Mouse (Mus musculus) heart, embryonic 13.5 days (tissue): ENCODE data around the gene Pxdn. TPM values are rescaled to one million over a fixed set of nuclear protein-coding genes. Genes with fewer than 3 reads are reported as not detected.

Experiments used
- ATAC-seq: fragments of 200-750 bp; cut with Nextera tagmentation; 2 replicates; pipeline ENCODE4 v1.8.0; 2017; ENCODE audit warnings: moderate TSS enrichment; ENCODE audit not compliant: insufficient number of reproducible peaks, low FRiP score, low TSS enrichment; ENCODE audit errors: extremely low read depth
- H3K27ac ChIP-seq: fragments of 300-500 bp; sonication (generic); replicated peaks from 2 replicates; pipeline ENCODE4 v1.5.1; 2015; ENCODE audit warnings: moderate library complexity, mild to moderate bottlenecking, inconsistent platforms
- H3K27me3 ChIP-seq: fragments of 300-500 bp; sonication (generic); replicated peaks from 2 replicates; pipeline ENCODE4 v1.6.1; 2015; ENCODE audit warnings: mild to moderate bottlenecking, inconsistent platforms
- H3K36me3 ChIP-seq: fragments of 300-500 bp; sonication (generic); 2 replicates; pipeline ENCODE4 v1.6.1; 2015; ENCODE audit warnings: mild to moderate bottlenecking, inconsistent platforms
- H3K4me1 ChIP-seq: fragments of 300-500 bp; sonication (generic); 2 replicates; pipeline ENCODE4 v1.6.1; 2015; ENCODE audit warnings: inconsistent platforms
- H3K4me2 ChIP-seq: fragments of 300-500 bp; sonication (generic); 2 replicates; pipeline ENCODE4 v1.6.1; 2015; ENCODE audit warnings: inconsistent platforms, mild to moderate bottlenecking, moderate library complexity
- H3K4me3 ChIP-seq: fragments of 300-500 bp; sonication (generic); 2 replicates; pipeline ENCODE4 v1.5.1; 2015; ENCODE audit warnings: moderate library complexity, mild to moderate bottlenecking, inconsistent platforms
- H3K9ac ChIP-seq: fragments of 300-500 bp; sonication (generic); 2 replicates; pipeline ENCODE4 v1.6.1; 2015; ENCODE audit warnings: inconsistent platforms, mild to moderate bottlenecking, moderate library complexity
- H3K9me3 ChIP-seq: fragments of 300-500 bp; sonication (generic); 2 replicates; pipeline ENCODE4 v1.6.1; 2016; ENCODE audit warnings: inconsistent platforms
- WGBS: fragments of 180-500 bp; shearing (Covaris S2); methylation state at CpG from one replicate; pipeline ENCODE4 v1.1.7; 2015; ENCODE audit warnings: mixed read lengths; 5-methylcytosine and 5-hydroxymethylcytosine counted together
- polyA plus RNA-seq: library from polyadenylated mRNA; unstranded; fragments of >200 nt; fragmentation: Nextera tagmentation; extraction: Ambion mirVana; gene quantifications from 2 replicates; pipeline ENCODE4 v1.2.1, GENCODE M21; 2015

The Pxdn gene
- polyA plus RNA-seq, 1 experiment from 2014 or later: 77.0 TPM

- 100% methylated on average over 1 of the region's 1 CpGs for WGBS
- no peaks in the 10 kb centered on the region for H3K36me3 ChIP-seq
- H3K27me3 ChIP-seq: no peaks in the 10 kb centered on the region
- H3K9me3 ChIP-seq: no peaks in the 10 kb centered on the region
- no peak overlapping the region for H3K9ac ChIP-seq
- no peak overlapping the region for H3K4me3 ChIP-seq
- H3K4me2 ChIP-seq: no peak overlapping the region
- H3K4me1 ChIP-seq: peaks cover 36% of the 10 kb centered on the region
- no peak for ATAC-seq
- no peak overlapping the region for H3K27ac ChIP-seq
Observed at GRCm38 (mm10) chr12:29932951-29933350, 4.5 kb upstream of the Pxdn start.

- Histone ChIP-seq H3K27me3 (no peaks in the 10 kb centered on the region), H3K9ac (no peak overlapping the region), H3K4me3 (no peak overlapping the region), H3K4me1 (peaks cover 36% of the 10 kb centered on the region), H3K9me3 (no peaks in the 10 kb centered on the region), H3K27ac (no peak overlapping the region), H3K4me2 (no peak overlapping the region), H3K36me3 (no peaks in the 10 kb centered on the region)
- WGBS: 80% methylated on average over 2 of the region's 2 CpGs
- ATAC-seq: no peak
Observed at GRCm38 (mm10) chr12:29933501-29933900, 3.9 kb upstream of the Pxdn start.

DNA sequence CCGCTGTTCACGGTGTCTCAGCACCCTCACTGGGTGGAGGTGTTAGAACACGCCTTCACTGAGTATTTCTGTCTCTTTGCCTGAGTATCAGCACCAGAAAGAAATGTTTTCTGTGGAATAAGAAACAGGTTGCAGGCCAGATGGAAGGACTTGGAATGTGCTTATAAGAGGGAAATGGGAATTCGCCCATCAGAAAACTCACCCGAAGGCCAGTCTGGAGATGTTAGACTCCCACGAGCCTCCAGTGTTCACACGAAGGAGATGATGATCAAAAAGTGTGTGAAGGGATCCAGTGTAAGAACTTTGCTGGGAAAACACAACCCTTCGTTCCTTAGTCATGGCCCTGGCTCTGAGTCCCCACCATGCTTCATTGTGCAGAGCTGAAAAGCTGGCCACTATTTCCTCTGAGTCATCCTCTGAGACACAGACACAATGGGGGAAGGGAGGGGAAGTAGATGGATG lies 3.3 kb upstream of the Pxdn start:
- Histone ChIP-seq H3K27me3 (no peaks in the 10 kb centered on the region), H3K27ac (no peak overlapping the region), H3K4me2 (no peak overlapping the region), H3K9me3 (no peaks in the 10 kb centered on the region), H3K4me1 (peaks cover 39% of the 10 kb centered on the region), H3K9ac (no peak overlapping the region), H3K4me3 (no peak overlapping the region), H3K36me3 (no peaks in the 10 kb centered on the region)
- WGBS: 65% methylated on average over 8 of the region's 8 CpGs
- no peak for ATAC-seq

- Histone ChIP-seq H3K36me3 (no peaks in the 10 kb centered on the region), H3K27ac (peak overlapping the region; percentile 93), H3K4me3 (peak overlapping the region; percentile 88), H3K9me3 (no peaks in the 10 kb centered on the region), H3K9ac (peak overlapping the region; percentile 96), H3K27me3 (no peaks in the 10 kb centered on the region), H3K4me2 (peak overlapping the region; percentile 85), H3K4me1 (peaks cover 56% of the 10 kb centered on the region)
- WGBS: under 1% methylated on average over 42 of the region's 49 CpGs
- peak; percentile 73 for ATAC-seq
Observed at GRCm38 (mm10) chr12:29937851-29938375, 505 bp downstream of the Pxdn start.

DNA sequence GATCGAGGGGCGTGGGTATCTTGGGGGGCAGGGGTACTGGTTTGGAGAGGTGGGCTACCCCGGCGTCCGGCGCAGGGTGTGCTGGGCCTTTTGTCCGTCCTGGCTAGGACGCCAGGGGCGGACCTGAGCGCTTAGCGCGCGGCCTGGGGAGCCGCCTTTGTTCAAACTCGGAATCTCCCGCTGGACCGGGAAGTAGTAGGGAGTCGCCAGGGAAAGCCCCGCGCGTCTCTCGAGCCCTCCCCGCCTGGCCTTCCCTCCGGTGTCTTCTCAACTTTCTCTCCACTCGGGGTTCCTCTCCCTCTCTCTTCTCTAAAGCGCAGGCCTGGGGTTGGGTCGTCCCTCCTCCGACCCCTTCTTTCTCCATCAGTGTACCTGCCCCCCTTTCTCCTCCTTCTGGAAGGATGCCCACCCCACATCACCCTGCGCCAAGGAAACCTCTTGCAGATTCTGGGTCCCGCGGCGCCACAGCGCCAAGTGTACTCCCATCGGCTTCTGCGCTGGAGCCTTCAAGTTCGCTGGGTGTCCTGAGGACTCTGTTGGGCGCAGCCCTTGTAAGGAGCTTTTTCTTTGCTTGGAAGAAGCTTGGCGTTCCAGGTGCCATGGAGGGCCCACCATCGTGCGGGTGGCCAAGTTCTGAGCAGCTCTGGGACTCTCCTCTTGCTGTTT lies 1.1 kb downstream of the Pxdn start:
- Histone ChIP-seq H3K4me1 (peaks cover 57% of the 10 kb centered on the region), H3K27ac (peak overlapping the region; percentile 93), H3K36me3 (no peaks in the 10 kb centered on the region), H3K9me3 (no peaks in the 10 kb centered on the region), H3K27me3 (no peaks in the 10 kb centered on the region), H3K9ac (peak overlapping the region; percentile 96), H3K4me3 (peak overlapping the region; percentile 88), H3K4me2 (peak overlapping the region; percentile 85)
- ATAC-seq: peak; percentile 57; the same call in 1 of the 2 replicates
- WGBS: under 1% methylated on average over 40 of the region's 40 CpGs

DNA sequence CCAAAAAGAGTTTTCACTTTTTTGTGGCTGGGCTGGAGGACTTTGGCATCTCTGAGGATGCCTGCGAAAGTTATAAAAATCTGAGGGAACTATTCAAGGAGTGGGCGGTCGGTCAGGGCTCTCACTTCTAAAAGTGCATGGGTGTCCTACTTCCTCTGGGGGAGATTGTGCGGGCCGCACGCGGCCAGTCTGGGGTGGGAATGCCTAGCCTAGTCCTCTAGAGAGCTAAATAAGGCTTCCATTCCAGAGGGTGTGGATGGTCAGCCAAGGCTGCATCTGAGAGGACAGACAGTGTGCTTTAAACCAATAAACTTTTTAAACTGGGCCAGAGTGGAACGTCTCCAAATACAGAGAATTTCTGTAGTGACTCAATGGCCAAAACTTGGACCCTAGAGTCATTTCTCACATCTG lies 1.9 kb downstream of the Pxdn start:
- no peak for ATAC-seq
- 18% methylated on average over 8 of the region's 8 CpGs for WGBS
- H3K9ac ChIP-seq: peak overlapping the region; percentile 96
- peaks cover 59% of the 10 kb centered on the region for H3K4me1 ChIP-seq
- no peaks in the 10 kb centered on the region for H3K36me3 ChIP-seq
- H3K27ac ChIP-seq: peak overlapping the region; percentile 93
- H3K4me3 ChIP-seq: peak overlapping the region; percentile 88
- H3K9me3 ChIP-seq: no peaks in the 10 kb centered on the region
- H3K4me2 ChIP-seq: peak overlapping the region; percentile 85
- H3K27me3 ChIP-seq: no peaks in the 10 kb centered on the region

GRCm38 (mm10) chr12:29942435-29942834 lies 5.0 kb downstream of the Pxdn start:
- no peak overlapping the region for H3K27ac ChIP-seq
- H3K36me3 ChIP-seq: no peaks in the 10 kb centered on the region
- H3K4me3 ChIP-seq: no peak overlapping the region
- H3K9me3 ChIP-seq: no peaks in the 10 kb centered on the region
- peaks cover 73% of the 10 kb centered on the region for H3K4me1 ChIP-seq
- H3K9ac ChIP-seq: no peak overlapping the region
- WGBS: 65% methylated on average over 2 of the region's 2 CpGs
- no peak for ATAC-seq
- H3K27me3 ChIP-seq: no peaks in the 10 kb centered on the region
- no peak overlapping the region for H3K4me2 ChIP-seq

DNA sequence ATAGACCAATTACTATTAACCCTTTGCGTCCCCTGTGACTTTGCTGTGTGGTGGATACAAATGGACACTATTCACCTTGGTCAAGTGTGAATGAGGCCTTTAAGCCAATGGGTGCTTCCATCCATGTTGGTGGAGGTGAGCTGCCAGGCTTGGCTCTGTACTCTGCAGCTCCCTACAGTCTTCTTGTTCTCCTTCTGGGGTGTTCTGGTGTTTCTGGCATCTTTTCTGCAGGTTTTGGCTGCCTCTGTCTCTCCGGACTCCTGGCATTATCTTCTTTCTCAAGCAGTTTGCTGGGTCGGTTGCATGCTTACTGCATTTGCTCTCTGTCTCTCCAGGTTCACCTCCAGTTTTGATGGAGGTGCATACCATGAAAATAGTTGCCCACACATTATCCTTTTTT lies 7.2 kb downstream of the Pxdn start:
- 68% methylated on average over 3 of the region's 3 CpGs for WGBS
- H3K9me3 ChIP-seq: no peaks in the 10 kb centered on the region
- H3K27me3 ChIP-seq: no peaks in the 10 kb centered on the region
- no peak overlapping the region for H3K27ac ChIP-seq
- H3K4me3 ChIP-seq: no peak overlapping the region
- no peak overlapping the region for H3K9ac ChIP-seq
- ATAC-seq: no peak
- peaks cover 83% of the 10 kb centered on the region for H3K4me1 ChIP-seq
- H3K36me3 ChIP-seq: no peaks in the 10 kb centered on the region; the same call in 1 of the 2 replicates
- no peak overlapping the region for H3K4me2 ChIP-seq

- Histone ChIP-seq H3K9ac (no peak overlapping the region), H3K27me3 (no peaks in the 10 kb centered on the region), H3K4me1 (peaks cover 81% of the 10 kb centered on the region), H3K4me3 (no peak overlapping the region), H3K27ac (no peak overlapping the region), H3K9me3 (no peaks in the 10 kb centered on the region), H3K36me3 (no peaks in the 10 kb centered on the region; the same call in 1 of the 2 replicates), H3K4me2 (no peak overlapping the region)
- WGBS: 59% methylated on average over 6 of the region's 6 CpGs
- no peak for ATAC-seq
Observed at GRCm38 (mm10) chr12:29945182-29945743, 7.9 kb downstream of the Pxdn start.

DNA sequence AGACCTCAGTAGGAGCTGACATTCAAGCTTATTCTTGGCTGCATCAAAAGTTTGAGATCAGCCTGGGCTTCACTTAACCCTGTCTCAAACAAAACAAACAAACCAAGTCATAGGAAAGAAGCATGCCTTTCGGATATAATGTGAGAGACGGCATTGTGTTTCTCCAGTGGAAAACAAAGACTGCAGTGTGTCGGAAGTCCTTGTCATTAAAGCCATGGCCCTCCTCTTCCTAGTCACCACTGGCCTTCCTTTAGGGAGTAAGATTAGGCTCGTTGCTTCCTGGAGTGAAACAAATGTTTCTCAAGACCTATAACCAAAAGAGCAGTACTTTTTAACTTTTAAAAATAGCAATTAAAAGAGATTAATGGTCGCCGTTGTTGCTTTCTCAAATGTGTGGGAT lies 13.6 kb downstream of the Pxdn start:
- peak overlapping the region; percentile 82 for H3K27ac ChIP-seq
- H3K9me3 ChIP-seq: no peaks in the 10 kb centered on the region
- ATAC-seq: no peak
- H3K9ac ChIP-seq: no peak overlapping the region
- 51% methylated on average over 6 of the region's 6 CpGs for WGBS
- no peak overlapping the region for H3K4me3 ChIP-seq
- peaks cover 74% of the 10 kb centered on the region for H3K4me1 ChIP-seq
- peak overlapping the region; percentile 21 for H3K4me2 ChIP-seq
- no peaks in the 10 kb centered on the region for H3K27me3 ChIP-seq
- H3K36me3 ChIP-seq: no peaks in the 10 kb centered on the region; the same call in 1 of the 2 replicates

- 72% methylated on average over 5 of the region's 5 CpGs for WGBS
- Histone ChIP-seq H3K4me3 (no peak overlapping the region), H3K36me3 (no peaks in the 10 kb centered on the region; the same call in 1 of the 2 replicates), H3K4me2 (no peak overlapping the region), H3K27ac (peak overlapping the region; percentile 76), H3K9me3 (no peaks in the 10 kb centered on the region), H3K9ac (peak overlapping the region; percentile 11), H3K27me3 (no peaks in the 10 kb centered on the region), H3K4me1 (peaks cover 71% of the 10 kb centered on the region)
- 0 out of 2 replicates have a peak, but pooled peaks have one; percentile 39 for ATAC-seq
Observed at GRCm38 (mm10) chr12:29951485-29951884, 14.1 kb downstream of the Pxdn start.
